Comparison of ENCODE assay signal across 18 mouse cellular contexts in genomic region chr8:101786876-101787275, GRCm38 (mm10).
"Had no signal": no experiment of that assay in that cellular context is flagged by ENCODE, and none has a peak within 500 bp of the region (broad histone marks: within the 10 kb centered on the region; RNA-seq: fewer than 3 reads in every experiment).

No protein-coding gene starts in this region.

- H3K36me3 ChIP-seq: midbrain, embryonic 10.5 days; midbrain, embryonic 12.5 days; neural tube, embryonic 13.5 days; neural tube, embryonic 15.5 days had no signal

- H3K27me3 ChIP-seq: midbrain, embryonic 12.5 days; neural tube, embryonic 13.5 days; neural tube, embryonic 15.5 days had no signal

- DNase-seq: lung, adult 18-20 months; lung, embryonic 14.5 days; lung, postnatal 10 days; lung, postnatal 4 days; retina, postnatal 1 day; right cerebral cortex, adult 18-20 months; right cerebral cortex, postnatal 25 days; right cerebral cortex, postnatal 4 days; spleen, adult 18-20 months; thymus, adult 18-20 months; thymus, postnatal 14 days; thymus, postnatal 36 days had no signal

- H3K4me1 ChIP-seq: midbrain, embryonic 12.5 days; neural tube, embryonic 13.5 days; neural tube, embryonic 15.5 days had no signal

- H3K27ac ChIP-seq: midbrain, embryonic 10.5 days; midbrain, embryonic 12.5 days; neural tube, embryonic 13.5 days; neural tube, embryonic 15.5 days had no signal

- H3K4me3 ChIP-seq: midbrain, embryonic 10.5 days; midbrain, embryonic 12.5 days; myocyte; neural tube, embryonic 13.5 days; neural tube, embryonic 15.5 days had no signal

- H3K4me2 ChIP-seq: lung, embryonic 14.5 days; midbrain, embryonic 12.5 days; neural tube, embryonic 13.5 days; neural tube, embryonic 15.5 days had no signal

- H3K9me3 ChIP-seq: midbrain, embryonic 10.5 days; midbrain, embryonic 12.5 days; neural tube, embryonic 13.5 days; neural tube, embryonic 15.5 days had no signal

- H3K9ac ChIP-seq: lung, embryonic 14.5 days; midbrain, embryonic 12.5 days; neural tube, embryonic 13.5 days; neural tube, embryonic 15.5 days had no signal

- ATAC-seq: midbrain, embryonic 16.5 days had no signal
